Mouse (Mus musculus) lung, postnatal 0 days (tissue): Measurements from ENCODE around the gene D930048N14Rik. TPM values are rescaled to one million over a fixed set of nuclear protein-coding genes. Genes with fewer than 3 reads are reported as not detected.

Experiments used
- ATAC-seq: fragments of 200-750 bp; cut with Nextera tagmentation; 2 replicates; pipeline ENCODE4 v1.8.0; 2017; ENCODE audit warnings: moderate library complexity
- DNase-seq: peaks from one replicate; pipeline ENCODE4 v3.0.0-alpha.2; 2016; ENCODE audit warnings: low spot score
- H3K27ac ChIP-seq: fragments of 300-500 bp; sonication (generic); 2 replicates; pipeline ENCODE4 v1.5.1; 2014; ENCODE audit warnings: antibody characterized with exemption, mild to moderate bottlenecking, low read length, mixed read lengths
- H3K27me3 ChIP-seq: fragments of 300-500 bp; sonication (generic); replicated peaks from 2 replicates; pipeline ENCODE4 v1.6.1; 2014; ENCODE audit warnings: low read length, mixed read lengths; ENCODE audit not compliant: insufficient read depth
- H3K36me3 ChIP-seq: fragments of 300-500 bp; sonication (generic); 2 replicates; pipeline ENCODE4 v1.6.1; 2014; ENCODE audit warnings: low read length, mixed read lengths; ENCODE audit not compliant: insufficient read depth
- H3K4me1 ChIP-seq: fragments of 300-500 bp; sonication (generic); 2 replicates; pipeline ENCODE4 v1.6.1; 2014; ENCODE audit warnings: antibody characterized with exemption, low read depth, low read length, mixed read lengths; ENCODE audit not compliant: insufficient read depth
- H3K4me2 ChIP-seq: fragments of 300-500 bp; sonication (generic); replicated peaks from 2 replicates; pipeline ENCODE4 v1.6.1; 2014; ENCODE audit warnings: low read depth, mild to moderate bottlenecking, low read length, moderate library complexity, mixed read lengths
- H3K4me3 ChIP-seq: fragments of 300-500 bp; sonication (generic); 2 replicates; pipeline ENCODE4 v1.5.1; 2014; ENCODE audit warnings: low read depth, low read length
- H3K9ac ChIP-seq: fragments of 300-500 bp; sonication (generic); replicated peaks from 2 replicates; pipeline ENCODE4 v1.6.1; 2014; ENCODE audit warnings: low read depth, mild to moderate bottlenecking
- H3K9me3 ChIP-seq: fragments of 300-500 bp; sonication (generic); 2 replicates; pipeline ENCODE4 v1.6.1; 2016; ENCODE audit warnings: low read length, mixed read lengths
- CTCF ChIP-seq: IDR thresholded peaks from 2 replicates; pipeline ENCODE4 v1.5.1; 2016; ENCODE audit warnings: antibody characterized with exemption, mild to moderate bottlenecking
- EP300 ChIP-seq: IDR thresholded peaks from 2 replicates; pipeline ENCODE4 v1.6.1; 2016; ENCODE audit warnings: antibody characterized with exemption, mild to moderate bottlenecking, control low read depth
- WGBS: fragments of 180-500 bp; shearing (Covaris S2); extraction: QIAGEN DNeasy Blood & Tissue Kit; methylation state at CpG from one replicate; pipeline ENCODE4 v1.1.7; 2014; 5-methylcytosine and 5-hydroxymethylcytosine counted together
- polyA plus RNA-seq: library from polyadenylated mRNA; unstranded; fragments of >200 nt; fragmentation: Nextera tagmentation; extraction: Ambion mirVana; gene quantifications from 2 replicates; pipeline ENCODE4 v1.2.1, GENCODE M21; 2015

The D930048N14Rik gene
- polyA plus RNA-seq = 2.5 and 3.1 TPM in 2 replicates

DNA sequence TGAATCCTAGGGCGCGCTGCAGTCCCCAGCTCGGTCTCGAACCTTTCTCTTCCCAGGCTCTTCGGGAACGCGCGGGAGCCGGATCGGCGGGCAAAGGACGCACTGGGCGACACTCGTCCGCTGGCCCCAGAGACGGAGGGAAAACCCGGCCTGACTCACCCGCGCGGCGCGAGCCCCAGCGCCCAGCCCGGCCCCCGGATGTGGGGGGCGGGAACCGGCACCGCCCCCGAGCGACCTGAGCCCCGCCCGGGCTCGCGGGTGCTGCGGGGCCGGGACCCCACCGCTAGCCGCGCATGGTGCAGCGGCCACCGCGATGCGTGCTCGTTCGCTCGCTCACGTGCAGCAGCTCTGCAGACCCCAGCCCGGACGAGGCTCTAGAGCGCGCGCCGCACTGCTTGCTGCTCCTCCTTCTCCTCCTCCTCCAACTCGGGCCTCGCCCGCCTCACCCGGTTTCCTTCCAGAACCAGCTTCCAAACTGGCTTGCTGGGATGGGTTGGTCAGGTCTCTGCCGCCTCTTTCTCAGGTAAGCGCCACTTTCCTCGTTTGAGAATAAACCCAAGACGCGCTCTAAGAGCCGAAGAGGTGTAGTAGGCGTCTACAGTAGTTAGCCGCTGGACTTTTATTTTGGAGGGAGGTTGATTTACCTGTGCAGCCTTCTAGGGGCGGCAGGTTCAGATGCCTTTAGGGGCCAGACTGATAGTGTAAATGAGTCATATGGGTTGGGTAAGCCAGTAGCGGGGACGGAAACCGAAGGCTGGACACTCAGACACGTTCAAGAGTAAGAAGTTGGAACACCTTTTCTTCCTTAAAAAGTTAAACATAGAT lies at the start of gene D930048N14Rik, which contains the start of gene N4bp3:
D930048N14Rik (plus strand) TSS at position 264 of the 825 bp plus-strand sequence.
N4bp3 (minus strand) TSS at position 152 of the 825 bp plus-strand sequence.
- DNase-seq = peak; percentile 85
- peak within 1 kb of the TSS; percentile 83 for H3K27ac ChIP-seq
- WGBS = 1% methylated on average over 58 of the region's 70 CpGs
- H3K27me3 ChIP-seq = no peaks in the 10 kb centered on the region
- H3K4me3 ChIP-seq = peak within 1 kb of the TSS; percentile 69
- no peaks in the 10 kb centered on the region for H3K36me3 ChIP-seq
- H3K9ac ChIP-seq = peak within 1 kb of the TSS; percentile 74
- TF ChIP-seq CTCF (peak; percentile 20), EP300 (no peak)
- H3K4me2 ChIP-seq = peak within 1 kb of the TSS; percentile 91
- ATAC-seq = peak; percentile 85
- no peaks in the 10 kb centered on the region for H3K9me3 ChIP-seq
- peaks cover under 1% of the 10 kb centered on the region; the same call in 1 of the 2 replicates for H3K4me1 ChIP-seq

- H3K4me2 ChIP-seq = no peak overlapping the region
- ATAC-seq = no peak
- no peaks in the 10 kb centered on the region for H3K27me3 ChIP-seq
Observed at GRCm38 (mm10) chr11:51602253-51602652, 48.5 kb upstream of the D930048N14Rik start.

DNA sequence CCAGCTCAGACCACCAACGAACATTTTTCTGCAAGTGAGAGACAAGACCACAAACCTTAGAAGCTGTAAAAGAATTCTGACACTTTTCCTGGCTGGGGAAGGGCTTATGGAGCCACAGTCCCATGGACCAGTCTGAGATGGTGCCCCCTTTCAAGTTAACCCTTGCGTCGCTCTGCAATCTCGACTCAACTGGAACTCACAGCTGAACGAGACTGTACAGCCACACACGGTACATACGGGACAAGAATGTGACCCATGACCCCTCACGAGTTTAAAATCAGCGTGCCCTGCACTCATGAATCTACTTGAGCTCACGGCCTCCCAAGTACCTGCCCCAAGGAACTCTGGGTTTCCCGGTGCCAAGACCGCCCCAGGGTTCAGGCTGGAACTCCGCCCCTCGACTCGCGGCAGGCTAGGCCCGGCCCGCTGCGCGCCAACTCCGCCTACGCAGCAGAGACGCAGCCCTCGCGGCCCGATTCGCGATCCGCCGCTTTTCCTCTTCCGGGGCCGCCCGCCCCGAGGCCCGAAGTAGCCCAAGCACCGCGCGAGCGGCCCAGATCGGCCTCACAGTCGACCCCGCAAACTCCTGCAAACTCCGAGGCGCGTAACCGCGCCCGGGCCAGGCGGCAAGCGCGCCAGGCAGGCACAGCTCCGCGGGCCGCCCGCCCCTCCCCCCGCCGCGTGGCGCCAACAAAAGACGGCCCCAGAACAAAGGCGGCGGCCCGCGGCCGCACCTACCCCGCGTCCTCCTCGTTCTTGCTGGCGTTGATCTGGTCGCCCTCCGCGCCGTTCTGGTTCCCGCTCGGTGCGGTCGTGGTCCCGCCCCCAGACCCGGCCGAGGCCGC lies 44.9 kb upstream of the D930048N14Rik start:
- Histone ChIP-seq H3K9ac (peak overlapping the region; percentile 88), H3K36me3 (peaks cover 25% of the 10 kb centered on the region; the same call in 1 of the 2 replicates), H3K4me1 (no peaks in the 10 kb centered on the region; the same call in 1 of the 2 replicates), H3K27ac (peak overlapping the region; percentile 96), H3K27me3 (no peaks in the 10 kb centered on the region), H3K4me3 (peak overlapping the region; percentile 93), H3K9me3 (no peaks in the 10 kb centered on the region), H3K4me2 (peak overlapping the region; percentile 68)
- DNase-seq = peak; percentile 97
- 0 out of 2 replicates have a peak, but pooled peaks have one; percentile 8 for TF ChIP-seq EP300
- TF ChIP-seq CTCF = no peak
- WGBS = 1% methylated on average over 67 of the region's 81 CpGs
- peak; percentile 87 for ATAC-seq

More at GRCm38 (mm10) chr11:51602253-51602652, 48.5 kb upstream of the D930048N14Rik start:
- H3K27ac ChIP-seq = no peak overlapping the region
- no peak for DNase-seq
- no peak for TF ChIP-seq EP300
- TF ChIP-seq CTCF = no peak
- peaks cover 34% of the 10 kb centered on the region; the same call in 1 of the 2 replicates for H3K36me3 ChIP-seq
- H3K4me3 ChIP-seq = no peak overlapping the region
- H3K9me3 ChIP-seq = no peaks in the 10 kb centered on the region
- no peak overlapping the region for H3K9ac ChIP-seq
- WGBS = 80% methylated on average over 3 of the region's 3 CpGs
- no peaks in the 10 kb centered on the region; the same call in 1 of the 2 replicates for H3K4me1 ChIP-seq

GRCm38 (mm10) chr11:51606447-51607095 lies 44.2 kb upstream of the D930048N14Rik start, which contains the start of gene Hnrnpab:
TSS of gene Hnrnpab (minus strand) at chr11:51606847.
- 2% methylated on average over 78 of the region's 91 CpGs for WGBS
- H3K27ac ChIP-seq = peak within 1 kb of the TSS; percentile 96

DNA sequence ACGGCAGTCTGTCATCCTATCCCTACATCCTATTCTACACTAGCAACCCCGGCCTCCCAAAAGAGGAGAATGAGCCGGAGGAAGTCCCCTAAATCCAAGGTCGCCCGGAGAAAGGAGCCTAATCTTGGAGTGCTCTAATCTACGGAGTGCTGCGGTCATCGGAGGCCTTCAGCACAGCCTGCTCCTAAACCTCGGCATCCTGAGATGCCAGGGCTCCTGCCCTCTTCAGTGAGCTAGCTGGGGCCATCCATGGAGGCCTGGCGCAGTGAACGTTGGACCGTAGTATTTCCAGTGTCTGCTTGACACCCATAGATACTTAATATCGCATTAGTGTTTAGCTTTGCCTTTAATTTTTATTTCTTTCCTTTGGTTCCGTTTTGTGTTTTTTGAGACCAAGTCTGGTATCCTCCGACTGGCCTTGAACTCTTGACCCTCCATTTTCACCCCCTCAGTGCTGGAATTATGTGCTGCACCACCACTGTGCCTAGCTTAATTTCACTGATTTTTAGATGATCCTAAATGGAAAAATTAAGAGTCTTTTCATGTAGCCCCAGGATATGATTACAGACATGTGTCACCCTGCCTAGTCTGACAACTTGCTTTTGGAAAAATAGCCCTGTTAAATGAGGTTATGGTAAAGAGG lies 43.5 kb upstream of the D930048N14Rik start:
- no peaks in the 10 kb centered on the region for H3K27me3 ChIP-seq
- peak overlapping the region; percentile 68 for H3K4me2 ChIP-seq
- DNase-seq (no peak), ATAC-seq (peak; percentile 23)
- H3K9ac ChIP-seq = peak overlapping the region; percentile 72
- no peaks in the 10 kb centered on the region; the same call in 1 of the 2 replicates for H3K4me1 ChIP-seq
- no peaks in the 10 kb centered on the region for H3K9me3 ChIP-seq
- H3K27ac ChIP-seq = peak overlapping the region; percentile 96
- 7% methylated on average over 15 of the region's 15 CpGs for WGBS
- peak overlapping the region; percentile 93 for H3K4me3 ChIP-seq
- H3K36me3 ChIP-seq = peaks cover 12% of the 10 kb centered on the region; the same call in 1 of the 2 replicates
- no peak for TF ChIP-seq CTCF
- no peak for TF ChIP-seq EP300

More at GRCm38 (mm10) chr11:51606447-51607095, 44.2 kb upstream of the D930048N14Rik start, which contains the start of gene Hnrnpab:
- peak within 1 kb of the TSS; percentile 93 for H3K4me3 ChIP-seq
- no peaks in the 10 kb centered on the region; the same call in 1 of the 2 replicates for H3K4me1 ChIP-seq
- peak; percentile 98 for DNase-seq
- H3K9ac ChIP-seq = peak within 1 kb of the TSS; percentile 88
- H3K9me3 ChIP-seq = no peaks in the 10 kb centered on the region
- peaks cover 18% of the 10 kb centered on the region; the same call in 1 of the 2 replicates for H3K36me3 ChIP-seq
- peak within 1 kb of the TSS; percentile 68 for H3K4me2 ChIP-seq
- no peaks in the 10 kb centered on the region for H3K27me3 ChIP-seq
- peak; percentile 92 for ATAC-seq
- peak; percentile 30; the same call in 1 of the 2 replicates for TF ChIP-seq EP300
- no peak for TF ChIP-seq CTCF
